Comparison of ENCODE assay signal across 8 mouse cellular contexts in genomic region chr6:120356478-120356877, GRCm38 (mm10). TPM values are rescaled to one million over a fixed set of nuclear protein-coding genes. Genes with fewer than 3 reads are reported as not detected.
A peak's percentile ranks its signal among the peaks of the same experiment; 100 is the strongest.
DNase-seq lines count a peak whose midpoint lies in the region; ATAC-seq and TF ChIP-seq lines count a peak whose summit lies in the region.

No protein-coding gene starts in this region.

- no peak for ATAC-seq in hindbrain, embryonic 16.5 days
- no peak for ATAC-seq in midbrain, embryonic 16.5 days

- peak overlapping the region; percentile 56; the same call in 1 of the 2 replicates for H3K9ac ChIP-seq in hindbrain, embryonic 16.5 days (ENCODE audit: low read depth, low read length)
- H3K9ac ChIP-seq in midbrain, embryonic 16.5 days (ENCODE audit: low read depth, low read length): peak overlapping the region; percentile 45; the same call in 1 of the 2 replicates

- no peak overlapping the region for H3K27ac ChIP-seq in left cerebral cortex, adult 2 months
- H3K27ac ChIP-seq in embryonic facial prominence, embryonic 10.5 days (replicated peaks): peak overlapping the region; percentile 87
- no peak overlapping the region for H3K27ac ChIP-seq in hindbrain, embryonic 16.5 days (ENCODE audit: low read depth, low read length)
- H3K27ac ChIP-seq in midbrain, embryonic 16.5 days (ENCODE audit: low read length): no peak overlapping the region

- H3K27me3 ChIP-seq in embryonic facial prominence, embryonic 10.5 days (replicated peaks; ENCODE audit: low read depth, poor library complexity, severe bottlenecking): no peaks in the 10 kb centered on the region
- H3K27me3 ChIP-seq in hindbrain, embryonic 16.5 days (replicated peaks; ENCODE audit: control insufficient read depth, insufficient read depth, low read length): no peaks in the 10 kb centered on the region
- H3K27me3 ChIP-seq in midbrain, embryonic 16.5 days (ENCODE audit: control insufficient read depth, insufficient read depth, low read depth, low read length): no peaks in the 10 kb centered on the region

- TF ChIP-seq CTCF in left cerebral cortex, adult 2 months (IDR thresholded peaks at IDR 0.05): no peak

- H3K4me1 ChIP-seq in embryonic facial prominence, embryonic 10.5 days: peaks cover 11% of the 10 kb centered on the region
- H3K4me1 ChIP-seq in hindbrain, embryonic 16.5 days (ENCODE audit: control insufficient read depth, insufficient read depth, low read depth, low read length): peaks cover 6% of the 10 kb centered on the region
- peaks cover 6% of the 10 kb centered on the region for H3K4me1 ChIP-seq in midbrain, embryonic 16.5 days (ENCODE audit: control insufficient read depth, insufficient read depth, low read length)

- no peak for DNase-seq in left cerebral cortex, adult 2 months (ENCODE audit: extremely low spot score in 1 of 2, low spot score in 2 of 2)
- DNase-seq in left cerebral cortex, postnatal 36 days (ENCODE audit: low spot score in 2 of 2): no peak
- no peak for DNase-seq in embryonic facial prominence, embryonic 10.5 days (ENCODE audit: low spot score)
- DNase-seq in right cerebral cortex, postnatal 25 days: no peak
- no peak for DNase-seq in cerebellum, adult 18-20 months
- DNase-seq in embryo, embryonic 9.5 days (ENCODE audit: extremely low spot score): no peak

- peak overlapping the region; percentile 59 for H3K4me3 ChIP-seq in left cerebral cortex, adult 2 months
- peak overlapping the region; percentile 65 for H3K4me3 ChIP-seq in embryonic facial prominence, embryonic 10.5 days
- peak overlapping the region; percentile 59 for H3K4me3 ChIP-seq in hindbrain, embryonic 16.5 days (ENCODE audit: low read length)
- H3K4me3 ChIP-seq in midbrain, embryonic 16.5 days (ENCODE audit: low read depth, low read length): peak overlapping the region; percentile 59

- intact Hi-C loops in left cerebral cortex, adult 2 months (cut with DNase I): no loop called here
- intact Hi-C loops in left cerebral cortex, postnatal 36 days (cut with DNase I): no loop called here

- no peaks in the 10 kb centered on the region for H3K9me3 ChIP-seq in embryonic facial prominence, embryonic 10.5 days
- no peaks in the 10 kb centered on the region for H3K9me3 ChIP-seq in hindbrain, embryonic 16.5 days (ENCODE audit: control insufficient read depth, low read length)
- H3K9me3 ChIP-seq in midbrain, embryonic 16.5 days (replicated peaks; ENCODE audit: control insufficient read depth, low read length, poor library complexity, severe bottlenecking): no peaks in the 10 kb centered on the region

- H3K4me2 ChIP-seq in hindbrain, embryonic 16.5 days (ENCODE audit: low read length): peak overlapping the region; percentile 86
- H3K4me2 ChIP-seq in midbrain, embryonic 16.5 days (ENCODE audit: low read length): peak overlapping the region; percentile 66

- 39% methylated on average over 5 of the region's 5 CpGs for WGBS in embryonic facial prominence, embryonic 10.5 days
- WGBS in hindbrain, embryonic 16.5 days: 42% methylated on average over 5 of the region's 5 CpGs
- 44% methylated on average over 5 of the region's 5 CpGs for WGBS in midbrain, embryonic 16.5 days

- H3K36me3 ChIP-seq in embryonic facial prominence, embryonic 10.5 days (replicated peaks): peaks cover 25% of the 10 kb centered on the region
- H3K36me3 ChIP-seq in hindbrain, embryonic 16.5 days (ENCODE audit: control insufficient read depth, insufficient read depth, low read length): no peaks in the 10 kb centered on the region
- no peaks in the 10 kb centered on the region for H3K36me3 ChIP-seq in midbrain, embryonic 16.5 days (ENCODE audit: control insufficient read depth, insufficient read depth, low read length)

RNA-seq across cellular contexts. Expression of gene Kdm5a, which starts 7.4 kb away (rescaled TPM):
- 10 to 100 TPM; 45.1 to 46.4 TPM for total RNA-seq in left cerebral cortex, adult 2 months (2021)
- 10 to 100 TPM; 35.7 to 43.9 TPM for total RNA-seq in left cerebral cortex, postnatal 36 days (2021)
- polyA plus RNA-seq in embryonic facial prominence, embryonic 10.5 days (2016; fragmentation: Nextera tagmentation; extraction: Ambion mirVana): 53.5 and 55.3 TPM in 2 replicates
- polyA plus RNA-seq in hindbrain, embryonic 16.5 days (2015; fragmentation: Nextera tagmentation; extraction: Ambion mirVana): 26.3 and 29.0 TPM in 2 replicates
- 32.0 and 37.8 TPM in 2 replicates for polyA plus RNA-seq in midbrain, embryonic 16.5 days (2015; fragmentation: Nextera tagmentation; extraction: Ambion mirVana)

RNA-seq across cellular contexts. Expression of gene Ccdc77, which starts 7.7 kb away (rescaled TPM):
- total RNA-seq in left cerebral cortex, adult 2 months (2021): 1 to 10 TPM; 4.0 to 5.3 TPM
- 1 to 10 TPM; 3.1 to 7.5 TPM for total RNA-seq in left cerebral cortex, postnatal 36 days (2021)
- 30.1 and 32.7 TPM in 2 replicates for polyA plus RNA-seq in embryonic facial prominence, embryonic 10.5 days (2016; fragmentation: Nextera tagmentation; extraction: Ambion mirVana)
- polyA plus RNA-seq in hindbrain, embryonic 16.5 days (2015; fragmentation: Nextera tagmentation; extraction: Ambion mirVana): 11.7 and 12.1 TPM in 2 replicates
- 10.5 and 11.3 TPM in 2 replicates for polyA plus RNA-seq in midbrain, embryonic 16.5 days (2015; fragmentation: Nextera tagmentation; extraction: Ambion mirVana)
